Mouse (Mus musculus) testis, adult 2 months (tissue): ENCODE measurements around the gene Snx29.

ENCODE experiments used
- CTCF ChIP-seq: fragments of 200-500 bp; IDR thresholded peaks from 2 replicates; pipeline ENCODE4 v1.5.1; 2012; ENCODE audit warnings: low read depth, mild to moderate bottlenecking, inconsistent platforms, low read length, moderate library complexity; ENCODE audit not compliant: control insufficient read depth, insufficient read depth, insufficient replicate concordance
- POLR2A ChIP-seq: fragments of 200-500 bp; IDR thresholded peaks from 2 replicates; pipeline ENCODE4 v1.6.1; 2012; ENCODE audit warnings: low read depth, mild to moderate bottlenecking, inconsistent platforms, low read length, moderate library complexity; ENCODE audit not compliant: control insufficient read depth

GRCm38 (mm10) chr16:11380871-11381270 is 58.2 kb downstream of the Snx29 start:
- no peak for TF ChIP-seq POLR2A
- TF ChIP-seq CTCF: no peak
